ENCODE assay signal across 8 mouse cellular contexts in genomic region chr5:67426011-67426410, GRCm38 (mm10). TPM values are rescaled to one million over a fixed set of nuclear protein-coding genes. Genes with fewer than 3 reads are reported as not detected.
DNase-seq lines count a peak whose midpoint lies in the region; ATAC-seq lines count a peak whose summit lies in the region.

No protein-coding gene starts in this region.

- H3K9me3 ChIP-seq in liver, embryonic 13.5 days (replicated peaks): no peaks in the 10 kb centered on the region

- WGBS in liver, embryonic 13.5 days (ENCODE audit: insufficient replicate concordance): 21% methylated on average over 5 of the region's 5 CpGs

- H3K9ac ChIP-seq in liver, embryonic 13.5 days: no peak overlapping the region; the same call in 1 of the 2 replicates

- H3K4me1 ChIP-seq in liver, embryonic 13.5 days (replicated peaks): peaks cover 11% of the 10 kb centered on the region

- DNase-seq in adrenal gland, postnatal 10 days: peak; percentile 3
- no peak for DNase-seq in adrenal gland, postnatal 25 days
- peak; percentile 36 for DNase-seq in retina, embryonic 14.5 days (ENCODE audit: low spot score)
- no peak for DNase-seq in retina, postnatal 1 day
- DNase-seq in liver, embryonic 13.5 days: no peak
- no peak for DNase-seq in urinary bladder, adult 18-20 months (ENCODE audit: low spot score in 2 of 2)
- no peak for DNase-seq in left cerebral cortex, adult 9 months (ENCODE audit: low spot score in 2 of 2)
- DNase-seq in cerebellum, adult 9-11 months: no peak

- peak overlapping the region; percentile 65 for H3K4me3 ChIP-seq in liver, embryonic 13.5 days (replicated peaks)

- peaks cover 55% of the 10 kb centered on the region for H3K27me3 ChIP-seq in liver, embryonic 13.5 days

- no peaks in the 10 kb centered on the region for H3K36me3 ChIP-seq in liver, embryonic 13.5 days

- peak overlapping the region; percentile 78 for H3K4me2 ChIP-seq in liver, embryonic 13.5 days

- no peak overlapping the region for H3K27ac ChIP-seq in liver, embryonic 13.5 days

- ATAC-seq in liver, embryonic 13.5 days (ENCODE audit: low read depth): no peak

RNA-seq across cellular contexts. Expression of gene Bend4, which starts 2.1 kb away (rescaled TPM):
- 1 to 10 TPM; 2.3 to 2.7 TPM for total RNA-seq in adrenal gland, postnatal 10 days (2021)
- total RNA-seq in adrenal gland, postnatal 25 days (2021): 1.1 TPM in 2 replicates
- polyA plus RNA-seq in liver, embryonic 13.5 days (2015; fragmentation: Nextera tagmentation; extraction: Ambion mirVana): 0.81 and 1.0 TPM in 2 replicates

Comparison
In these comparisons a context has a peak if more than half of its experiments do, and no peak if none do; other contexts are left out.
1. DNase-seq: peak in adrenal gland, postnatal 10 days (single experiment) and retina, embryonic 14.5 days (single experiment); none in adrenal gland, postnatal 25 days (single experiment), retina, postnatal 1 day (single experiment), liver, embryonic 13.5 days (single experiment), urinary bladder, adult 18-20 months (0 of 2), left cerebral cortex, adult 9 months (0 of 2) and cerebellum, adult 9-11 months (single experiment).